Mouse (Mus musculus): ENCODE measurements around the gene Zzef1. TPM values are rescaled to one million over a fixed set of nuclear protein-coding genes. Genes with fewer than 3 reads are reported as not detected.

Gene Zzef1
- total RNA-seq (2023) = 88.1 to 91.1 TPM (median 88.7 TPM) in 4 replicates

DNA sequence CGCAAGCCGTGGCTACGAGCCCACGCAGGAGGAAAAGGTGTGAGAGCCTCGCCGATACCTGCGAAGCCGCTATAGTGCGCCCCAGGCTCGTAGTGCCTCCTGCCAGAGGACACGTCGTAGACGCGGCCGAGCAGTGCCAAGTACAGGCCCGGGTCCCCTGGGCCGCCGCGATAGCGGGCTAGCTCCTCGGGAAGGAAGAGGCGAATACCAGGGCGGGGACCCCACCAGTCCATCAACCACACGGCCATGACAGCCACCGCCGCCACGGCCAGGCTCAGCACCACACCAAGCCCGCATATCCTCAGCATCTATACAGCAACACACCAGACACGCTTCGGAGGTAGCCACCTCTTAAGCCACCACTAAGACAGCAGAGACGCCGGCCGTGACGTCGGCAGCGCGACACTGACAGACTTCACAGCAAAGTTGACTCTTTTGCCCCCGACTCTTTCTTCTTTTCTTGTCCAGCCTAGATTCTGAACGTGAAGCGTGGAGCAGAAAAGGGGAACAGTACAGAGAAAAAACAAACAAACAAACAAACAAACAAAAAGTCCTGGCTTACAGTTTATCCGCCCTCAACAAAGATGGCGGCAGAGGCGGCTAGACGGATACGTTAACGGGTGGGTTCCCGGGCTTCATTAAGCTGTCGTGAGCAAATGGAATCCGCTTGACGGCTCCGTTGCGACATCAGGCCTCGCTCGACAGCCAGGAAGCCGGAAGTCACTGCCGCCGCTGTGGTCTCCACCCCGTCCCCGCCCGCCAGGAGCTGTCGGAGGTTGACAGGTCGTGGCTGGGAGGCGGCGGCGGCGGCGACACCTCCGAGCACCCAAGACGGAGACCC is at the start of gene Zzef1, which contains the start of gene Cyb5d2:
Gene Zzef1 (plus strand): TSS at position 772 of the 841 bp plus-strand sequence.
Gene Cyb5d2 (minus strand): TSS at position 688 of the 841 bp plus-strand sequence.

DNA sequence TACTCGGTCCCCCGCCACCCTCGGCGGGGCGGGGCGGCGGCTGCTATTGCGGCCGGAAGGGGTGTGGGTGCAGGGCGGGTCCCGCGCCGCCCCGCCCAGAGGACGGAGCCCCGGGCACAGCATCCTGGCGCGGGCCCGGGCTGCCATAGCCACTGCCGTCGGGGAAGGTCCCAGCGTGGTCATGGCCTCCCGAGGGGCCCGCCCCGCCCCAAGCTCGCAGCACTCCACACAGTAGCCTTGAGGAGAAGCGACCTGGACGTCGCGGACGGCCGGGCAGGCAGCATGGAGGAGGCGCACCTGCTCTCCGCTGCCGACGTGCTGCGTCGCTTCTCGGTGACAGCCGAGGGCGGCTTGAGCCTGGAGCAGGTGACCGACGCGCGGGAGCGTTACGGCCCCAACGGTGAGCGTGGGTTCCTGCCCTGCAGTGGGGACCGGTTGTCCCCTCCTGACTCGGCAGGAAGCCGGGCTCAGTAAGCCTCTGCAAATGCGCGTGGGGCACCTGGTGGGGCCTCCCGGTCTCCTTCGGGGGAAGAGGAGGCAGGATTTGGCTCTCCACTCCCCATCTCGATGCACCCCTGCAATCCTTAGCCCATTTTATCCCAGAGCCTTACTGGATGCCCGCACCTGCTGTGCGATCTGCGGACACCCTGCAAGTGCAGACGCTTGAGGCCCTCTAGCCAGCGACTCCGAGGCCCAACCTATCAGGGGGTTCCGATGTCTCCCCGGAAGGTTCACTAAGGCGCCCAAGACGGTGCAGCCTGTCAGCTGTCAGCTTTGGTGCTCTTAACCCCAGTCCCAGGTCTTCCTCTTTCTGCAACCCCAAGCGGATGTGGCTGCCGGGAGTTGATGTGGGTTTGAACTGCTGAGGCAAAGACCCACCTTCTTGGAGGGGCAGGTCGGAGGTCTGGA is 165.3 kb downstream of the Zzef1 start, which contains the start of gene Atp2a3:
Gene Atp2a3 (plus strand): TSS at position 98 of the 909 bp plus-strand sequence.

Other genes with a start within 250 kb of the Zzef1 start
- gene Spns3, start 245.7 kb upstream of the Zzef1 start, total RNA-seq (2023) = 12.7 to 15.2 TPM (median 14.3 TPM) in 4 replicates
- gene Ube2g1, start 188.9 kb upstream of the Zzef1 start, total RNA-seq (2023) = 36.1 to 40.7 TPM (median 37.2 TPM) in 4 replicates
- gene Ankfy1, start 106.2 kb upstream of the Zzef1 start, total RNA-seq (2023) = 102 to 112 TPM (median 103 TPM) in 4 replicates
- 4.7 to 6.9 TPM (median 6.0 TPM) in 4 replicates for gene Cyb5d2, start 84 bp upstream of the Zzef1 start, total RNA-seq (2023)
- 512 to 528 TPM (median 517 TPM) in 4 replicates for gene Atp2a3, start 164.9 kb downstream of the Zzef1 start, total RNA-seq (2023)
- gene P2rx1, start 202.9 kb downstream of the Zzef1 start, total RNA-seq (2023) = 2.2 to 4.8 TPM (median 3.6 TPM) in 4 replicates
- 3.4 to 4.2 TPM (median 3.6 TPM) in 4 replicates for gene Camkk1, start 222.8 kb downstream of the Zzef1 start, total RNA-seq (2023)

All from B cell, adult 62 days (primary cell).